Mouse (Mus musculus): Measurements from ENCODE around the gene Lyzl4.

The Lyzl4 gene

GRCm38 (mm10) chr9:121647026-121647425 is 5.1 kb upstream of the Lyzl4 start:
- DNase-seq, result no peak

GRCm38 (mm10) chr9:121644855-121645254 is 3.0 kb upstream of the Lyzl4 start:
- DNase-seq, result no peak

GRCm38 (mm10) chr9:121642401-121643181 is 695 bp upstream of the Lyzl4 start, which contains the start of gene Vipr1:
TSS of gene Vipr1 (plus strand) at chr9:121642716.
- DNase-seq, result peak; percentile 89 to 91

- DNase-seq, result peak; percentile 48 to 54
These were observed 521 bp downstream of the Lyzl4 start for GRCm38 (mm10) chr9:121641235-121641915.

GRCm38 (mm10) chr9:121639790-121640189 is 2.1 kb downstream of the Lyzl4 start:
- DNase-seq, result peak; percentile 61 to 67

- DNase-seq, result no peak
These were observed 5.9 kb downstream of the Lyzl4 start for GRCm38 (mm10) chr9:121635835-121636576.

GRCm38 (mm10) chr9:121633306-121633705 is 8.6 kb downstream of the Lyzl4 start:
- no peak for DNase-seq

- no peak for DNase-seq
These were observed 9.0 kb downstream of the Lyzl4 start for GRCm38 (mm10) chr9:121632891-121633290.

- DNase-seq, result no peak
These were observed 9.9 kb downstream of the Lyzl4 start for GRCm38 (mm10) chr9:121631946-121632345.

- no peak for DNase-seq
These were observed 11.3 kb downstream of the Lyzl4 start for GRCm38 (mm10) chr9:121630627-121631026.

- no peak for DNase-seq
These were observed 17.0 kb downstream of the Lyzl4 start for GRCm38 (mm10) chr9:121624920-121625319.

GRCm38 (mm10) chr9:121623235-121623634 is 18.7 kb downstream of the Lyzl4 start:
- no peak for DNase-seq

GRCm38 (mm10) chr9:121619441-121619840 is 22.5 kb downstream of the Lyzl4 start:
- no peak for DNase-seq

- peak; percentile 32 for DNase-seq
These were observed 25.4 kb downstream of the Lyzl4 start for GRCm38 (mm10) chr9:121616471-121616870.

GRCm38 (mm10) chr9:121614241-121614757 is 27.6 kb downstream of the Lyzl4 start:
- no peak for DNase-seq

GRCm38 (mm10) chr9:121613192-121613591 is 28.7 kb downstream of the Lyzl4 start:
- DNase-seq, result no peak

GRCm38 (mm10) chr9:121609381-121609780 is 32.5 kb downstream of the Lyzl4 start:
- no peak for DNase-seq

- no peak for DNase-seq
These were observed 35.3 kb downstream of the Lyzl4 start for GRCm38 (mm10) chr9:121606498-121607096.

- DNase-seq, result peak; percentile 72 to 77
These were observed 36.2 kb downstream of the Lyzl4 start for GRCm38 (mm10) chr9:121605414-121606278.

GRCm38 (mm10) chr9:121602381-121602780 is 39.5 kb downstream of the Lyzl4 start:
- DNase-seq, result no peak

GRCm38 (mm10) chr9:121600861-121601427 is 41.0 kb downstream of the Lyzl4 start:
- DNase-seq, result no peak

Data from cerebellum, adult 18-20 months (tissue).